Mouse (Mus musculus): ENCODE results near the gene Zbtb20.

DNA sequence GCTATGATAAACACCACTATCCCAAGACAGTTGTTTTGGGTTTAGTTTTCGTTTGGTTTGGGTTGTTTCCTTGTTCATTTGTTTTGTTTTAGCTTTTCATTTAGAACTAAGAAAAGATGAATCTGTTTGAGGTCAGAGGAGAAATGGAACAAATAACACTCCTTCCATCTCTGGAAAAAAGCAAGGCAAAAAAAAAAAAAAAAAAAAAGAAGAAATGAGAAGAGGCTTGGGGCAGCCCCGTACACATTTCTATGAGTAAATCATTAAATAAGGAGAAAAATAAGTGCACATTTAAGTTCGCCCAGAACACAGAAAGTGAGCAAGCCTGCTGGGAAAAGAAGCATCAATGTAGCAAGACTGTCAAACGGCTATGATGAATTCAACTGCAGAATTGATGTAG is 690.2 kb downstream of the Zbtb20 start:
- TF ChIP-seq CTCF (IDR thresholded peaks at IDR 0.05; ENCODE audit: control insufficient read depth, insufficient read depth, insufficient replicate concordance, low read depth, low read length) (no peak), POLR2A (IDR thresholded peaks at IDR 0.05; ENCODE audit: control insufficient read depth, low read depth, low read length) (no peak)
